Mouse (Mus musculus) spleen, adult 2 months (tissue): ENCODE data around the gene Lyl1.

Experiments used
- CTCF ChIP-seq: fragments of 200-500 bp; IDR thresholded peaks from 2 replicates; pipeline ENCODE4 v1.5.1; 2011; ENCODE audit warnings: mild to moderate bottlenecking, inconsistent platforms; ENCODE audit not compliant: insufficient read depth, insufficient read length, insufficient replicate concordance; ENCODE audit errors: extremely low read depth
- POLR2A ChIP-seq: fragments of 200-500 bp; IDR thresholded peaks from 2 replicates; pipeline ENCODE4 v1.6.1; 2011; ENCODE audit warnings: low read depth, low read length, inconsistent platforms

GRCm38 (mm10) chr8:84704867-84705831 lies 3.9 kb downstream of the Lyl1 start:
- no peak for TF ChIP-seq CTCF
- TF ChIP-seq POLR2A = peak; percentile 3; the same call in 1 of the 2 replicates
